In genomic region chr17:46032257-46032991, GRCm38 (mm10) we compare ENCODE assay signal across 8 mouse cellular contexts. TPM values are rescaled to one million over a fixed set of nuclear protein-coding genes. Genes with fewer than 3 reads are reported as not detected.
DNase-seq lines count a peak whose midpoint lies in the region; ATAC-seq and TF ChIP-seq lines count a peak whose summit lies in the region.

Gene Vegfa, minus strand, starts transcription at chr17:46032369.

- under 1% methylated on average over 40 of the region's 40 CpGs for WGBS in forebrain, postnatal 0 days
- under 1% methylated on average over 40 of the region's 40 CpGs for WGBS in lung, embryonic 15.5 days

- H3K36me3 ChIP-seq in G1E (replicated peaks), result peaks cover 38% of the 10 kb centered on the region
- no peaks in the 10 kb centered on the region for H3K36me3 ChIP-seq in forebrain, postnatal 0 days (ENCODE audit: insufficient read depth)
- H3K36me3 ChIP-seq in lung, embryonic 15.5 days, result no peaks in the 10 kb centered on the region

- peak within 1 kb of the TSS; percentile 77 for H3K27ac ChIP-seq in forebrain, postnatal 0 days (ENCODE audit: low read depth, low read length)
- H3K27ac ChIP-seq in lung, embryonic 15.5 days, result peak within 1 kb of the TSS; percentile 98

- peak; percentile 98 for DNase-seq in G1E (ENCODE audit: low spot score)
- peak; percentile 92 to 93 for DNase-seq in cerebellum, adult 18-20 months
- peak; percentile 96 for DNase-seq in forebrain, postnatal 0 days
- DNase-seq in heart, postnatal 4 days, result peak; percentile 96
- DNase-seq in layer of hippocampus, adult 8-10 months (ENCODE audit: low spot score in 2 of 2), result peak; percentile 80 to 86
- DNase-seq in ovary, adult 18-20 months (ENCODE audit: low spot score), result peak; percentile 84
- DNase-seq in thymus, postnatal 0 days (ENCODE audit: low spot score), result peak; percentile 94

- H3K4me2 ChIP-seq in forebrain, postnatal 0 days (ENCODE audit: low read depth), result peak within 1 kb of the TSS; percentile 65
- H3K4me2 ChIP-seq in lung, embryonic 15.5 days, result peak within 1 kb of the TSS; percentile 91

- ATAC-seq in G1E (ENCODE audit: extremely low read depth, insufficient number of reproducible peaks, low FRiP score, poor library complexity, severe bottlenecking), result peak; percentile 46
- peak; percentile 83 for ATAC-seq in forebrain, postnatal 0 days
- ATAC-seq in lung, embryonic 15.5 days (ENCODE audit: borderline replicate concordance, extremely low read depth, low FRiP score, low TSS enrichment), result peak; percentile 82

- TF ChIP-seq CTCF in G1E (IDR thresholded peaks at IDR 0.05; ENCODE audit: low read depth, low read length), result peak; percentile 89
- peak; percentile 99 for TF ChIP-seq CTCF in forebrain, postnatal 0 days (IDR thresholded peaks at IDR 0.05; ENCODE audit: low read depth)

- no peaks in the 10 kb centered on the region for H3K9me3 ChIP-seq in G1E (replicated peaks)
- H3K9me3 ChIP-seq in forebrain, postnatal 0 days (ENCODE audit: low read length), result no peaks in the 10 kb centered on the region
- H3K9me3 ChIP-seq in lung, embryonic 15.5 days, result no peaks in the 10 kb centered on the region

- peaks cover 41% of the 10 kb centered on the region for H3K4me1 ChIP-seq in G1E (ENCODE audit: insufficient read depth, low read depth, low read length)
- peaks cover 20% of the 10 kb centered on the region for H3K4me1 ChIP-seq in forebrain, postnatal 0 days (ENCODE audit: insufficient read depth)
- peaks cover 40% of the 10 kb centered on the region for H3K4me1 ChIP-seq in lung, embryonic 15.5 days

- H3K27me3 ChIP-seq in G1E (ENCODE audit: insufficient read depth, low read length), result no peaks in the 10 kb centered on the region
- H3K27me3 ChIP-seq in forebrain, postnatal 0 days (ENCODE audit: insufficient read depth, low read length), result no peaks in the 10 kb centered on the region
- no peaks in the 10 kb centered on the region for H3K27me3 ChIP-seq in lung, embryonic 15.5 days

- peak within 1 kb of the TSS; percentile 73 for H3K9ac ChIP-seq in forebrain, postnatal 0 days
- peak within 1 kb of the TSS; percentile 99 for H3K9ac ChIP-seq in lung, embryonic 15.5 days

- H3K4me3 ChIP-seq in G1E (ENCODE audit: low read depth, low read length), result peak within 1 kb of the TSS; percentile 95
- peak within 1 kb of the TSS; percentile 81 for H3K4me3 ChIP-seq in forebrain, postnatal 0 days (ENCODE audit: low read depth, low read length)
- H3K4me3 ChIP-seq in lung, embryonic 15.5 days, result peak within 1 kb of the TSS; percentile 93

RNA-seq across cellular contexts. Expression of gene Vegfa, which starts in this region (rescaled TPM):
- total RNA-seq in G1E (2014; fragmentation: Nextera tagmentation) (106 and 145 TPM in 2 replicates), G1E (2017) (94.1 and 120 TPM in 2 replicates)
- polyA plus RNA-seq in G1E (2012), result 51.6 and 56.0 TPM in 2 replicates
- 70.7 and 96.5 TPM in 2 replicates for total RNA-seq in forebrain, postnatal 0 days (2014; rRNA removed)
- 2.0 and 2.3 TPM in 2 replicates for polyA plus RNA-seq in forebrain, postnatal 0 days (2015; fragmentation: Nextera tagmentation; extraction: Ambion mirVana)
- total RNA-seq in heart, postnatal 4 days (2021), result 100 to 1,000 TPM; 192 to 209 TPM
- total RNA-seq in layer of hippocampus, adult 8-10 months (2022), result 100 to 1,000 TPM in 1 of 4 experiments, 10 to 100 TPM in 3; 63.6 to 104 (median 78.2) TPM
- polyA plus RNA-seq in lung, embryonic 15.5 days (2015; fragmentation: Nextera tagmentation; extraction: Ambion mirVana), result 5.1 and 6.2 TPM in 2 replicates
- polyA plus RNA-seq in thymus, postnatal 0 days (2015; fragmentation: Nextera tagmentation; extraction: Ambion mirVana), result 1.1 and 1.3 TPM in 2 replicates

Comparison
In these comparisons a context has a peak if more than half of its experiments do, and no peak if none do; other contexts are left out.
1. Peak in every context shown above with its lines: DNase-seq, ATAC-seq, H3K4me3 ChIP-seq and H3K27ac ChIP-seq.